Mouse (Mus musculus) left cerebral cortex, postnatal 10 days (tissue): Measurements from ENCODE around the gene Ccdc7b. TPM values are rescaled to one million over a fixed set of nuclear protein-coding genes. Genes with fewer than 3 reads are reported as not detected.
"Not testable (repeated sequence)": the region's sequence is repeated elsewhere in the genome, so short reads cannot be mapped to it uniquely, and the experiment has no call there.

Experiments
- DNase-seq, 2 experiments: peaks; one replicate each; pipeline ENCODE4 v3.0.0; 2021 to 2022; ENCODE audit warnings: low spot score in 2 of 2, mixed read lengths in 1 of 2; ENCODE audit errors: extremely low spot score in 1 of 2
- intact Hi-C: fragments of 180-260 bp; cut with DNase I; formaldehyde crosslinking; loops from one replicate; pipeline ENCODE4 v1.15.1; 2025
- total RNA-seq, 2 experiments: library from RNA; stranded (reverse); gene quantifications; 2 replicates each; pipeline ENCODE4 v1.2.3; 2021

The Ccdc7b gene
- total RNA-seq: not detected

DNA sequence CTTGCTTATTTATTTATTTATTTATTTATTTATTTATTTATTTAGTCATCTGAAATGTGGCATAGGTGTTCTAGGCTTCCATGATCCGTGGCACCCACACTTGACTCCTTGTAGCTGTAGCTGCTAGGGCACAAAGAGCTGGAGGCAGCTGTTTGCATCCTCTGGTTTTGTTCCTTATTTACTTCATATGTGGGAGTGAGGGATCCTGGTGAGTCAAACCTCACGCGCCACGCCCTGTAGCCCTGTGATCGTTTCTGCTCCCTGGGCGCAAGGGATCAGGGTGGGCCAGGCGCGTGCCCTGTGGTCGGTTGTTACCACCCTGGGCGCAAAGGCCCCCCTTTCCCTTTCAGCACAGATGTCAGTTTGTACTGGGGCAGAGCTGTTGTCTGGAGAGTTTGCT lies at the start of gene Ccdc7b:
Gene Ccdc7b (plus strand): TSS at position 301 of the 400 bp plus-strand sequence.
- DNase-seq, intact Hi-C loops: not testable (repeated sequence)

- intact Hi-C loops, DNase-seq: not testable (repeated sequence)
Observed at GRCm38 (mm10) chr8:129065417-129065816, 1.5 kb upstream of the Ccdc7b start, which contains the start of gene Ccdc7a. TSS of gene Ccdc7a (minus strand) at chr8:129065517.

DNA sequence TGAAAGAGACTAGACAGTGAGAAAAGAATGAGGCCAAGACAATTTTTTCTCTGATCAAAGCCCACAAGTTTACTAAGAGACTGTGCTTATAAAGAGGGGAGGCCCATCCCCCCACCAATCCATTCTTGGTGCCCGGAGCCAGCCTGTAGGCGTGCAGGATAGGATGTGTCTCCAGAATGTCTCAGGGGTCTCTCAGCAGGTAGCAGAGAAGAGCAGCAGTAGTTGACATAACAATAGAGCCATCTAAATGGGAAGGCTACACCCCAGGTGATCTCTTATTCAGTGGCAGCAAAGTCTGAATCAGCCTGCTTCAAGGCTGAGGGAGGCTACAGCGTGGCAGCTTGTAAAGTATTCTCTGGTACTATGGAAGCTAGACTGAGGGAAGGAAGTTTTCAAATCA lies 48.8 kb downstream of the Ccdc7b start:
- DNase-seq, intact Hi-C loops: not testable (repeated sequence)

DNA sequence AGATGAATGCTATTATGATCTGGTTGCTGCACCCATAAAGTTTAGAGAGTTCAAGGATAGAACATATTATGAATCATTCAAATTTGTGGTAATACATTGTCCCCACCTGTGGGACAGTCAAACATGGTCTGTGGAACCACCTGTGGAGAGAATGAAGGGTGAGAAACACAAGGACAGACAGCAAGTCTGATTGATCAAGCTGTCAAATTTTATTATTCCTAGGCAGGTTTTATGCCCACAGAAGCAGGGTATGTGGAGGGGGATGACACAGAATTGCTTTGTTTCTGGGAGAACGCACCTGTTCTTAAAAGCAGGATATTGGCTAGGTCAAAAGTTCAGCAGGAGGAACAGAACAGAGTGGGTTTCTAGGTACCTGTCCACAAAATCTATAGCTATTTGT lies 64.6 kb downstream of the Ccdc7b start, which contains the start of gene Gm10999:
Gene Gm10999 (minus strand): TSS at position 101 of the 400 bp plus-strand sequence.
- intact Hi-C loops: no loop called here
- DNase-seq: no peak

DNA sequence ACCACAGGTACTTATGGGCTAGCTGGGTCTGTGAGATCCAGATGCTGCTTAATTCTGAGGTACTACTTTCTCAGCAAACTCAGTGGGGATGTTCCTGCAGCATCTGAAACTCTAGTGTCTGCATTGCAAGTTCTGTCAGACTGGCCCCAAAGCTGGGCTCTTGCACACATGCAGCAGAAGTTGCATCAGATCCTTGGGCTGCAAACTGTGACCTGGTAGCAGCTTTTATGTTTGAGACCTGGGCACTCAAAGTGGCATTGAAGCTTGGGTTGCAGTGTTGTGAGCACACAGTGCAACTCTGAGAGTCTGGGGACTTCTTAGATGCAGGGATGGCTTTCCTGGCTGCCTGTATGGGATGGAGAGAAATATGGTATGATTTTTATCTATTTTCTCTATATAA lies 66.5 kb downstream of the Ccdc7b start:
- DNase-seq: no peak
- intact Hi-C loops: no loop called here

Other genes with a start within 250 kb of the Ccdc7b start
- not detected for gene Ccdc7a, start 1.6 kb upstream of the Ccdc7b start, total RNA-seq
- gene Gm10999, start 64.5 kb downstream of the Ccdc7b start, total RNA-seq: not detected
- gene 2610044O15Rik8, start 167.3 kb downstream of the Ccdc7b start, total RNA-seq: 10 to 100 TPM; 21.6 to 23.1 TPM